In the genomic region with DNA sequence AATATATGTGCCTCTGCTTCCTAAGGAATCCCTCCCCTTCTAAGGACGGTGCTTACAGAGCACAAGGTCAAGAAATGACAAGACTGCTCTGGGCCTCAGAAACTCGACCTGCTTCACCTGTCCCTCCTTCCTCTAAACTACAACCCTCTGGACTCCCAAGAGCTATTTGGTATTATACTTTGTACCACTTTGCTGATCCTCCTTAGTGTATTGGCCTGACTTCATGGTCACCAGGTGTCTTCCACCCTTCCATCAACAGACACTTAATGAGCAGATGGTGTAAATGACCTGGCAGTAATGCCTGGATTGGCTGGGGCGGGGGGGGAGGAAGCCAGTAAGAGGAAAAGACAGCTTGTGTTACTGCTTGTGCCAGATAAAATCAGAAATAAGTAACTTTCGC, we compare ENCODE assay signal across 15 mouse cellular contexts.
"Had no signal": no experiment of that assay in that cellular context is flagged by ENCODE, and none has a peak within 500 bp of the region (broad histone marks: within the 10 kb centered on the region; RNA-seq: fewer than 3 reads in every experiment).

No protein-coding gene starts in this region.

- H3K36me3 ChIP-seq: limb, embryonic 12.5 days; liver, embryonic 13.5 days; lung, embryonic 15.5 days; midbrain, embryonic 12.5 days; neural tube, embryonic 13.5 days; stomach, embryonic 15.5 days had no signal

- H3K9ac ChIP-seq: limb, embryonic 12.5 days; liver, embryonic 13.5 days; liver, postnatal 0 days; lung, embryonic 15.5 days; midbrain, embryonic 12.5 days; neural tube, embryonic 13.5 days; stomach, embryonic 15.5 days had no signal

- H3K4me3 ChIP-seq: limb, embryonic 12.5 days; liver, embryonic 13.5 days; lung, embryonic 15.5 days; megakaryocyte, embryonic 14.5 days; midbrain, embryonic 12.5 days; neural tube, embryonic 13.5 days; stomach, embryonic 15.5 days had no signal

- H3K9me3 ChIP-seq: limb, embryonic 12.5 days; liver, embryonic 13.5 days; lung, embryonic 15.5 days; megakaryocyte, embryonic 14.5 days; midbrain, embryonic 12.5 days; neural tube, embryonic 13.5 days; stomach, embryonic 15.5 days had no signal

- DNase-seq: kidney, postnatal 25 days; liver; liver, embryonic 13.5 days; liver, postnatal 0 days; lung, postnatal 14 days; retina, postnatal 1 day; thymus, adult 2 months; thymus, postnatal 36 days had no signal

- ATAC-seq: liver, postnatal 0 days had no signal

- H3K27me3 ChIP-seq: limb, embryonic 12.5 days; liver, embryonic 13.5 days; lung, embryonic 15.5 days; megakaryocyte, embryonic 14.5 days; midbrain, embryonic 12.5 days; neural tube, embryonic 13.5 days; stomach, embryonic 15.5 days had no signal

- H3K4me2 ChIP-seq: limb, embryonic 12.5 days; liver, embryonic 13.5 days; lung, embryonic 15.5 days; midbrain, embryonic 12.5 days; neural tube, embryonic 13.5 days; stomach, embryonic 15.5 days had no signal

- H3K4me1 ChIP-seq: limb, embryonic 12.5 days; liver, embryonic 13.5 days; lung, embryonic 15.5 days; megakaryocyte, embryonic 14.5 days; midbrain, embryonic 12.5 days; neural tube, embryonic 13.5 days; stomach, embryonic 15.5 days had no signal

- H3K27ac ChIP-seq: limb, embryonic 12.5 days; liver, embryonic 13.5 days; lung, embryonic 15.5 days; macrophage; midbrain, embryonic 12.5 days; neural tube, embryonic 13.5 days; stomach, embryonic 15.5 days had no signal
